Mouse (Mus musculus): Measurements from ENCODE around the gene Tbc1d8. TPM values are rescaled to one million over a fixed set of nuclear protein-coding genes. Genes with fewer than 3 reads are reported as not detected.

Gene Tbc1d8
- polyA plus RNA-seq, 1 experiment from 2014 or later: 13.2 TPM

DNA sequence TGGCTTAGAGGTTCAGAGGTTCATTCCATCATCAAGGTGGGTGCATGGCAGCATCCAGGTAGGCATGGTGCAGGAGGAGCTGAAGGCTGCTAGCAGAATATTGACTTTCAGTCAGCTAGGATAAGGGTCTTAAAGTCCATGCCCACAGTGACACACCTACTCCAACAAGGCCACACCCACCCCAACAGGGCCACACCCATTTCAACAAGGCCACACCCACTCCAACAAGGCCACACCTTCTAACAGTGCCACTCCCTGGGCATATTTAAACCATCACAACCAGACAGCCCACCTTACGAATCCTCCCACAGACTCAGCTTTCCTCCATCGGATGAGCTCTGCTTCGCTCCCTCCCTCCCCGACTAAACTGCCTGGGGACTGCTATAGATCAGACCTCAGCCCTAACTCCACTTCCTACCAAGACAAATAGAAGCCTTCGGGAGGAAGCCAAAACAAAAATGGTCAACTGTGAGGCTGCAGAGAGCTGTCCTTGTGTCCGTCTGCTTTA, 15.6 kb downstream of the Tbc1d8 start:
- Histone ChIP-seq H3K9ac (ENCODE audit: low read length) (no peak overlapping the region), H3K4me1 (ENCODE audit: control insufficient read depth in 2 of 2, insufficient read depth in 2 of 2, low read length in 2 of 2) (peaks cover 20 to 30% of the 10 kb centered on the region in 2 experiments), H3K36me3 (ENCODE audit: control insufficient read depth, insufficient read depth, low read length) (no peaks in the 10 kb centered on the region), H3K4me2 (ENCODE audit: low read length) (no peak overlapping the region), H3K27me3 (ENCODE audit: control insufficient read depth, insufficient read depth, low read length) (no peaks in the 10 kb centered on the region), H3K4me3 (ENCODE audit: control insufficient read depth in 1 of 2, insufficient read depth in 1 of 2, low read depth in 1 of 2, low read length in 2 of 2) (no peak overlapping the region), H3K27ac (replicated peaks in 1 of 2; ENCODE audit: control insufficient read depth in 1 of 2, insufficient read depth in 1 of 2, low read depth in 2 of 2, low read length in 2 of 2) (peak overlapping the region in 1 of 2 experiments; percentile 7; a peak in 1 of 4 replicates), H3K9me3 (ENCODE audit: control insufficient read depth, low read length) (no peaks in the 10 kb centered on the region)
- WGBS: 87% methylated on average over 6 of the region's 6 CpGs
- no peak for ATAC-seq (ENCODE audit: insufficient number of reproducible peaks, insufficient read depth, low FRiP score, low read depth)

DNA sequence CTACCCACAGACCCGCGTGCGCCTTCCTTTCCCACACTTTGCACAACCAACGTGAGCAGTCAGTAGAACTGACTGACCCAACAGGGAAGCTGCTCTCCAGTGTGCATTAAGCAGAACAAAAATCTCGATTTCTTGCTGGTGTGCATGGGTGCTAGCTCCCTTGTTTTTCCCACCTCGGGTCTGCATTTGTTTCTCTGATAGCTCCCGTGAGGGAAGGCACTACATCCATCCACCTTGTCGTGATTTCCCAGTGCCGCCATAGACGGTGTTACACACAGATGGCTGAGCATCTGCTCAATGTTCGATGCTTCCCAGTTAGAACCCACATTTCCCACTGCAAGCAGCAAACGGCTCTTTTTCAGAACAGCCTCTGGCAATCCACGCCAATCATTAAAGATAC, 16.5 kb downstream of the Tbc1d8 start:
- no peak overlapping the region for H3K4me3 ChIP-seq (ENCODE audit: control insufficient read depth in 1 of 2, insufficient read depth in 1 of 2, low read depth in 1 of 2, low read length in 2 of 2)
- H3K9ac ChIP-seq (ENCODE audit: low read length): no peak overlapping the region
- no peaks in the 10 kb centered on the region for H3K27me3 ChIP-seq (ENCODE audit: control insufficient read depth, insufficient read depth, low read length)
- 90% methylated on average over 13 of the region's 13 CpGs for WGBS
- H3K27ac ChIP-seq (replicated peaks in 1 of 2; ENCODE audit: control insufficient read depth in 1 of 2, insufficient read depth in 1 of 2, low read depth in 2 of 2, low read length in 2 of 2): no peak overlapping the region
- no peak for ATAC-seq (ENCODE audit: insufficient number of reproducible peaks, insufficient read depth, low FRiP score, low read depth)
- H3K4me2 ChIP-seq (ENCODE audit: low read length): no peak overlapping the region
- H3K9me3 ChIP-seq (ENCODE audit: control insufficient read depth, low read length): no peaks in the 10 kb centered on the region
- H3K4me1 ChIP-seq (ENCODE audit: control insufficient read depth in 2 of 2, insufficient read depth in 2 of 2, low read length in 2 of 2): peaks cover 18 to 30% of the 10 kb centered on the region in 2 experiments
- H3K36me3 ChIP-seq (ENCODE audit: control insufficient read depth, insufficient read depth, low read length): no peaks in the 10 kb centered on the region

DNA sequence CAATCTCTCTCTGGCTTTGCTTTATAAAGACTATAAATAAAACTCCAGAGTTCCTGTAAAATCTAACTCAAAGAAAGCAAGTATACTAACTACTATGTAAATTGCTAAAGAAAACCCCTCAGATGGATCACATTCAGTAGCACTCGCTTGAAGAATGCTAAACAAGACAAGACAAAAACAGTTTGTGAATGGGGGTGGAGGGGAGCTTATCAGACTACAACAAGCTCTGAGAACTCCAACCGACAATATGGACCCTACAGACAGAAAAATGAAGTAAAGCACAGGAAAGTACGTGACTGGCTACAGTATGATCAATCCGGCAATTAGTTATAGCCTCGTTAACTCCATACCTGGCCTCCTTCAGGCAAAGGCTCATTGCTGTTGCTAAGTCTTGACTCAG, 18.1 kb downstream of the Tbc1d8 start:
- 74% methylated on average over 5 of the region's 5 CpGs for WGBS
- ATAC-seq (ENCODE audit: insufficient number of reproducible peaks, insufficient read depth, low FRiP score, low read depth): no peak
- no peak overlapping the region for H3K4me3 ChIP-seq (ENCODE audit: control insufficient read depth in 1 of 2, insufficient read depth in 1 of 2, low read depth in 1 of 2, low read length in 2 of 2)
- H3K9me3 ChIP-seq (ENCODE audit: control insufficient read depth, low read length): no peaks in the 10 kb centered on the region
- no peak overlapping the region for H3K4me2 ChIP-seq (ENCODE audit: low read length)
- no peaks in the 10 kb centered on the region for H3K36me3 ChIP-seq (ENCODE audit: control insufficient read depth, insufficient read depth, low read length)
- H3K27me3 ChIP-seq (ENCODE audit: control insufficient read depth, insufficient read depth, low read length): no peaks in the 10 kb centered on the region
- H3K9ac ChIP-seq (ENCODE audit: low read length): no peak overlapping the region
- H3K27ac ChIP-seq (replicated peaks in 1 of 2; ENCODE audit: control insufficient read depth in 1 of 2, insufficient read depth in 1 of 2, low read depth in 2 of 2, low read length in 2 of 2): no peak overlapping the region
- H3K4me1 ChIP-seq (ENCODE audit: control insufficient read depth in 2 of 2, insufficient read depth in 2 of 2, low read length in 2 of 2): peaks cover 14 to 35% of the 10 kb centered on the region in 2 experiments

DNA sequence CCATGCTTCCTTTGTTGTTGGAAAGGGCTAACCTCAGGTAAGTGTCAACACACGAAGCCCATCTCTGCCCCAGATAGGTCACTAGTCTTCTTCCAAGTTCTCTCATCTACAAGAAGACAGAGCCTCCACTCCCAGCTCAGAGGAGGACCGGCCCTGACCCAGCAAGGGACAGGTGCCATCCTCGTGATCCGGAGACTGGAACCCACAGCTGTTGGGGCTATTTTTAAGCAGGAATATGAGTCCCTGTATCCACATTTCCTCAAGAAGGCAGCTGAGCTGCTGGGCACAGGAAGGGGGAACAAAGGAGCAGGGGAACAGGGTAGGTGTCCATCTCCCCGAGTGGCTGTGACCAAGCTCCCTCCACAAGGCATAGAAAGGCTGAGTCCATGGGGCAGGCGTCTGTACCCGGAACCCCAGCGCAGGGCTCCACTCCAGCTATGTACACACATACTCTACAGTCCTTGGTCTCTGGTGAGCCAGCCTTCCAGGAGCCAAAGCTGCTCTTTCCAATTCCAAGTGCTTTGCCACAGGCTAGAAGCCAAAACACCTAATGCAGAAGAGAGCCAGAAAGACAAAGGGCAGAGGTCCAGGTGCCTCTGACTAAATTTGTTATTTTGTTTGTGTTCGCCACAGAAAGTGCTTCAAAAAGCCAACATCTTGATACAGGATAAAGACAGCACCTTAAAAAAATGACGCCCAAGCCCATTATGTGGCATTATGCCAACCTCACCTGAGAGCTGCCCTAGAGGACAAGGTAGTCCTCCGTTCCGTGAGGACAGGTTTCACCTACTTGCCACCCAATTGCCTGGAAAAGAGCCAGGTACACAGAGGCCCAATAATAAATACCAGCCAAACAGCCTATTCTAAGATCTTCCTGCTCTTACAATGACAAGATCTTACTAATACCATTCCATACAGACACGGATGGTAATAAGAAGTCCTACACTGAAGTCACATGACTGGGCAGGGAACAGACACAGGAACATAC, 20.4 kb downstream of the Tbc1d8 start:
- ATAC-seq (ENCODE audit: insufficient number of reproducible peaks, insufficient read depth, low FRiP score, low read depth): no peak
- no peak overlapping the region for H3K27ac ChIP-seq (replicated peaks in 1 of 2; ENCODE audit: control insufficient read depth in 1 of 2, insufficient read depth in 1 of 2, low read depth in 2 of 2, low read length in 2 of 2)
- 88% methylated on average over 13 of the region's 13 CpGs for WGBS
- H3K27me3 ChIP-seq (ENCODE audit: control insufficient read depth, insufficient read depth, low read length): no peaks in the 10 kb centered on the region
- no peak overlapping the region for H3K4me3 ChIP-seq (ENCODE audit: control insufficient read depth in 1 of 2, insufficient read depth in 1 of 2, low read depth in 1 of 2, low read length in 2 of 2)
- H3K36me3 ChIP-seq (ENCODE audit: control insufficient read depth, insufficient read depth, low read length): no peaks in the 10 kb centered on the region
- H3K9ac ChIP-seq (ENCODE audit: low read length): no peak overlapping the region
- no peaks in the 10 kb centered on the region for H3K9me3 ChIP-seq (ENCODE audit: control insufficient read depth, low read length)
- H3K4me2 ChIP-seq (ENCODE audit: low read length): no peak overlapping the region
- H3K4me1 ChIP-seq (ENCODE audit: control insufficient read depth in 2 of 2, insufficient read depth in 2 of 2, low read length in 2 of 2): peaks cover 15 to 37% of the 10 kb centered on the region in 2 experiments

DNA sequence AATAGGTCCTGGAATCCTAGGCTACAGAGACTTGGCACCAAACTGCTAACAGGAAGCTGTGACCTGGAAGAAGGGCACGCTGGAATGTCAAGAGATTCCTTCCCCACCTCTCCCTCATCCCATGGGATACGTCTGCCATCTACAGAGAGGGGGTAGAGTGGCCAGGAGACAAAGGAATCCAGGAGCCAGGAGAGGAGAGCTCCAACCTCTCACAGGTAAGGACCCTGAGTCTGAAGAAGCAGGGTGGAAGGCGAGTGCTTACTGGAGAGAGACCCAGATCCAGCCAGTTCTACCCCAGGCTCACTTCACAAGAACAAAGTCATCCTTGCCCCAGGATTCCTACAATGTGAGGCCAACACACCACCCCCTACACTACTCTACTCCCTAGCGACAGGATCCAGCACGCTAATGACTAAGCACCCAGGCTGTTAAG, 22.1 kb downstream of the Tbc1d8 start:
- WGBS: 52% methylated on average over 5 of the region's 5 CpGs
- H3K9ac ChIP-seq (ENCODE audit: low read length): no peak overlapping the region
- no peak overlapping the region for H3K4me3 ChIP-seq (ENCODE audit: control insufficient read depth in 1 of 2, insufficient read depth in 1 of 2, low read depth in 1 of 2, low read length in 2 of 2)
- no peak overlapping the region for H3K4me2 ChIP-seq (ENCODE audit: low read length)
- ATAC-seq (ENCODE audit: insufficient number of reproducible peaks, insufficient read depth, low FRiP score, low read depth): no peak
- H3K9me3 ChIP-seq (ENCODE audit: control insufficient read depth, low read length): no peaks in the 10 kb centered on the region
- no peaks in the 10 kb centered on the region for H3K27me3 ChIP-seq (ENCODE audit: control insufficient read depth, insufficient read depth, low read length)
- peaks cover 15 to 44% of the 10 kb centered on the region in 2 experiments for H3K4me1 ChIP-seq (ENCODE audit: control insufficient read depth in 2 of 2, insufficient read depth in 2 of 2, low read length in 2 of 2)
- H3K36me3 ChIP-seq (ENCODE audit: control insufficient read depth, insufficient read depth, low read length): no peaks in the 10 kb centered on the region
- H3K27ac ChIP-seq (replicated peaks in 1 of 2; ENCODE audit: control insufficient read depth in 1 of 2, insufficient read depth in 1 of 2, low read depth in 2 of 2, low read length in 2 of 2): no peak overlapping the region

DNA sequence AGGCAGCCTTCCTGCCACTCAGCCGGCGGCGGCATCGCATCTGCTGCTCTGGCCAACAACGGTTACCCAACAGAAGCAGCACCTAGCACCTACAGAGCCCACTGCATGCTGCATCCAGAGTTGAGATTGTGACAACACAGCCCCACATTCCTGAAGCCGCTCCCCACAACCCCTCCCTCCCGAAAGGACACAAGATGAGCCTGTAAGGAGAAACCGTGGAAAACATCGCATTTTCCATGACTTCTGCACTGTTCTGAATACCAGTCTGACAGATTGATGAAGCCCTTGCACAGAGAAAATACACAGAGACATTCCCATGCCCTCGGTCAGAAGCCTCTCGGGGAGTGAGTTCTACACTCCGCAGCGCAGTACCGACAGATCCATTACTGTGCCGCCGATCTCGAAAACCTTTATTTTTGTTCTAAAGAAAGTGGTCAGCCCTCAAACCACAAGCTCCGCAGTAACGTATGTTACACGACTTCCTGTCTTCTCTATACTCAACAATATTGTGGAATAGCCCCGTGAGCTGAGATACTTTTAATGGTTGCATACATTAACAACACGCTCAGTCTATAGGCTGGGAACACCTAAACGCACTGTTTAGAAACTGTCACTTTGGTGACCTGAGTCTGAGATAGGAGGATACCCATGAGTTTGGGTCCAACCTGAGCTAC, 23.1 kb downstream of the Tbc1d8 start:
- Histone ChIP-seq H3K27ac (replicated peaks in 1 of 2; ENCODE audit: control insufficient read depth in 1 of 2, insufficient read depth in 1 of 2, low read depth in 2 of 2, low read length in 2 of 2) (no peak overlapping the region), H3K4me3 (ENCODE audit: control insufficient read depth in 1 of 2, insufficient read depth in 1 of 2, low read depth in 1 of 2, low read length in 2 of 2) (no peak overlapping the region), H3K4me1 (ENCODE audit: control insufficient read depth in 2 of 2, insufficient read depth in 2 of 2, low read length in 2 of 2) (peaks cover 20 to 47% of the 10 kb centered on the region in 2 experiments), H3K9ac (ENCODE audit: low read length) (no peak overlapping the region), H3K27me3 (ENCODE audit: control insufficient read depth, insufficient read depth, low read length) (no peaks in the 10 kb centered on the region), H3K4me2 (ENCODE audit: low read length) (no peak overlapping the region), H3K36me3 (ENCODE audit: control insufficient read depth, insufficient read depth, low read length) (no peaks in the 10 kb centered on the region), H3K9me3 (ENCODE audit: control insufficient read depth, low read length) (no peaks in the 10 kb centered on the region)
- no peak for ATAC-seq (ENCODE audit: insufficient number of reproducible peaks, insufficient read depth, low FRiP score, low read depth)
- WGBS: 75% methylated on average over 23 of the region's 23 CpGs

DNA sequence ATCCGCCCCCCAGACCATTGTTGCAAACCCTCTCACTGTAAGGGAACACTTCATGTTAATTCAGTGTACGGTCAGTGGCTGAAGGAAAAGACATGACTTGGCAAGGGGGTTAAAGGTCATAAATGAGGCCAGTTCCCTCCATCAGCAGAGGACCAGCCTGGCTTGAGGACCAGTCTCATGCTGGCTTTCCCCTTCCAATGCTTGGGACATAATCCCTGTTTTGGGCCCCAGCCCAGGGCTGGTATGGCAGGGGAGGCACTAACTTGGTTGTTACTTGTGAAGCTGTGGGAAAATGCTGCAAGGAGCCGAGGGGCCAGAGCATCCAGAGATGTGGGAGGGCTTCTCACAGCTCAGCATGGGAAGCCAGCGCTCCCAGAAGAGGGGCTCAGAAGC, 23.8 kb downstream of the Tbc1d8 start:
- Histone ChIP-seq H3K4me1 (ENCODE audit: control insufficient read depth in 2 of 2, insufficient read depth in 2 of 2, low read length in 2 of 2) (peaks cover 24 to 54% of the 10 kb centered on the region in 2 experiments), H3K36me3 (ENCODE audit: control insufficient read depth, insufficient read depth, low read length) (no peaks in the 10 kb centered on the region), H3K9ac (ENCODE audit: low read length) (no peak overlapping the region), H3K27me3 (ENCODE audit: control insufficient read depth, insufficient read depth, low read length) (no peaks in the 10 kb centered on the region), H3K9me3 (ENCODE audit: control insufficient read depth, low read length) (no peaks in the 10 kb centered on the region), H3K4me3 (ENCODE audit: control insufficient read depth in 1 of 2, insufficient read depth in 1 of 2, low read depth in 1 of 2, low read length in 2 of 2) (no peak overlapping the region), H3K27ac (replicated peaks in 1 of 2; ENCODE audit: control insufficient read depth in 1 of 2, insufficient read depth in 1 of 2, low read depth in 2 of 2, low read length in 2 of 2) (peak overlapping the region in 1 of 2 experiments; percentile 48; a peak in 2 of 4 replicates), H3K4me2 (ENCODE audit: low read length) (no peak overlapping the region)
- no peak for ATAC-seq (ENCODE audit: insufficient number of reproducible peaks, insufficient read depth, low FRiP score, low read depth)
- 70% methylated on average over 4 of the region's 4 CpGs for WGBS

All from heart, embryonic 14.5 days (tissue).